Mouse (Mus musculus): ENCODE measurements around the gene Myo1h. TPM values are rescaled to one million over a fixed set of nuclear protein-coding genes. Genes with fewer than 3 reads are reported as not detected.

The Myo1h gene
- polyA plus RNA-seq, 1 experiment from 2014 or later, result 4.6 TPM

GRCm38 (mm10) chr5:114381013-114381351, 92.0 kb downstream of the Myo1h start:
- H3K4me2 ChIP-seq (ENCODE audit: low read length), result peak overlapping the region; percentile 83
- peak overlapping the region; percentile 97 for H3K9ac ChIP-seq (ENCODE audit: low read length)
- H3K4me1 ChIP-seq (replicated peaks; ENCODE audit: control insufficient read depth, insufficient read depth, low read length), result peaks cover 45% of the 10 kb centered on the region
- WGBS, result 0% methylated on average over 18 of the region's 18 CpGs
- DNase-seq (ENCODE audit: low spot score) (no peak), ATAC-seq (replicated peaks; ENCODE audit: low FRiP score, low TSS enrichment, low read depth) (no peak)
- peak overlapping the region; percentile 79 for H3K27ac ChIP-seq (ENCODE audit: low read depth)
- no peaks in the 10 kb centered on the region for H3K9me3 ChIP-seq (ENCODE audit: control insufficient read depth, low read length)
- peak overlapping the region; percentile 93 for H3K4me3 ChIP-seq (ENCODE audit: low read depth, low read length)
- peaks cover 19% of the 10 kb centered on the region for H3K36me3 ChIP-seq (ENCODE audit: control insufficient read depth, insufficient read depth, low read length)
- H3K27me3 ChIP-seq (replicated peaks; ENCODE audit: control insufficient read depth, insufficient read depth, low read length), result no peaks in the 10 kb centered on the region

DNA sequence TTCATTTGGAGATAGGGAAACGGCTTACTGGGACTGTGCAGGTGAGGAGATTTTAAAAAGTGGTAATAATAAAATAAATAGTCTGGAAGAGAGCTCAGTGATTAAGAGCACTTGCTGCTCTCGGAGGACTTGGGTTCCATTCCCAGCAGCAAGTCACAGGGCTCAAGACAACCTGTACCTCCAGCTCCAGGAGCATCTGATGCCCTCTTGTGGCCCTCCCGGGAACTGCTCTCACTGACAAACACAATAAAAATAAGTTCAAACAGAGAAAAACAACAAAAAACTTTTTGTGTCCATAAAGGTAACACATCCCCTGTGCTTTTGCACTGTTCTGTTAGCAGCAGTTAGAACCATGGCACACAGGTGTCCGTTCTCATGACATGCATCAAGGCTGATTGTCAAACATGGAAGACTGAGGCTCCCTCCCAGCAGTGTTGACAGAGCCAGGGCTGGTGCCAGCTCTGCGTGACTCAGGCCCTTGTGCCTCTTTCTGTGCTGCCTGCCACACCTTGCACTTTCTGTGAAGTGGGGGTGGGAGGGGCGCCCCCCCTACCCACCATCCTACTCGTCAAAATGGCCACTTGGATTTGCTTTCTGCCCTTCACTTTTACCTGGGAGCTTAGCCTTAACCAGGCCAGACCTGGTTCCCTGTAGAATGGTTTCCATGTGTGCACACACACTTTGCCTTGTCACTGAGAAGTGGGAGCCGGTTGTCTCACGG, 94.4 kb downstream of the Myo1h start:
- peak; percentile 70 for DNase-seq (ENCODE audit: low spot score)

GRCm38 (mm10) chr5:114384448-114384847, 95.5 kb downstream of the Myo1h start:
- 93% methylated on average over 8 of the region's 8 CpGs for WGBS
- H3K9me3 ChIP-seq (ENCODE audit: control insufficient read depth, low read length), result no peaks in the 10 kb centered on the region
- no peak overlapping the region for H3K27ac ChIP-seq (ENCODE audit: low read depth)
- H3K4me1 ChIP-seq (replicated peaks; ENCODE audit: control insufficient read depth, insufficient read depth, low read length), result peaks cover 14% of the 10 kb centered on the region
- H3K27me3 ChIP-seq (replicated peaks; ENCODE audit: control insufficient read depth, insufficient read depth, low read length), result no peaks in the 10 kb centered on the region
- H3K36me3 ChIP-seq (ENCODE audit: control insufficient read depth, insufficient read depth, low read length), result peaks cover 54% of the 10 kb centered on the region
- ATAC-seq (replicated peaks; ENCODE audit: low FRiP score, low TSS enrichment, low read depth) (no peak), DNase-seq (ENCODE audit: low spot score) (no peak)
- H3K4me3 ChIP-seq (ENCODE audit: low read depth, low read length), result no peak overlapping the region
- H3K9ac ChIP-seq (ENCODE audit: low read length), result no peak overlapping the region
- no peak overlapping the region for H3K4me2 ChIP-seq (ENCODE audit: low read length)

More for the DNA sequence above, 94.4 kb downstream of the Myo1h start:
- peaks cover 23% of the 10 kb centered on the region for H3K4me1 ChIP-seq (replicated peaks; ENCODE audit: control insufficient read depth, insufficient read depth, low read length)
- H3K9me3 ChIP-seq (ENCODE audit: control insufficient read depth, low read length), result no peaks in the 10 kb centered on the region
- no peak overlapping the region for H3K9ac ChIP-seq (ENCODE audit: low read length)
- ATAC-seq (replicated peaks; ENCODE audit: low FRiP score, low TSS enrichment, low read depth), result no peak
- peaks cover 43% of the 10 kb centered on the region for H3K36me3 ChIP-seq (ENCODE audit: control insufficient read depth, insufficient read depth, low read length)
- H3K27me3 ChIP-seq (replicated peaks; ENCODE audit: control insufficient read depth, insufficient read depth, low read length), result no peaks in the 10 kb centered on the region
- H3K4me3 ChIP-seq (ENCODE audit: low read depth, low read length), result no peak overlapping the region
- 79% methylated on average over 9 of the region's 9 CpGs for WGBS
- no peak overlapping the region for H3K4me2 ChIP-seq (ENCODE audit: low read length)
- H3K27ac ChIP-seq (ENCODE audit: low read depth), result no peak overlapping the region

- DNase-seq (ENCODE audit: low spot score) (no peak), ATAC-seq (replicated peaks; ENCODE audit: low FRiP score, low TSS enrichment, low read depth) (no peak)
- no peak overlapping the region for H3K27ac ChIP-seq (ENCODE audit: low read depth)
- no peaks in the 10 kb centered on the region for H3K9me3 ChIP-seq (ENCODE audit: control insufficient read depth, low read length)
- 83% methylated on average over 9 of the region's 9 CpGs for WGBS
- H3K36me3 ChIP-seq (ENCODE audit: control insufficient read depth, insufficient read depth, low read length), result peaks cover 86% of the 10 kb centered on the region
- H3K4me1 ChIP-seq (replicated peaks; ENCODE audit: control insufficient read depth, insufficient read depth, low read length), result no peaks in the 10 kb centered on the region
- no peak overlapping the region for H3K9ac ChIP-seq (ENCODE audit: low read length)
- no peak overlapping the region for H3K4me3 ChIP-seq (ENCODE audit: low read depth, low read length)
- H3K4me2 ChIP-seq (ENCODE audit: low read length), result no peak overlapping the region
- H3K27me3 ChIP-seq (replicated peaks; ENCODE audit: control insufficient read depth, insufficient read depth, low read length), result no peaks in the 10 kb centered on the region
These were observed 104.2 kb downstream of the Myo1h start for GRCm38 (mm10) chr5:114393169-114393568.

- ATAC-seq (replicated peaks; ENCODE audit: low FRiP score, low TSS enrichment, low read depth) (no peak), DNase-seq (ENCODE audit: low spot score) (no peak)
- Histone ChIP-seq H3K4me2 (ENCODE audit: low read length) (no peak overlapping the region), H3K4me1 (replicated peaks; ENCODE audit: control insufficient read depth, insufficient read depth, low read length) (no peaks in the 10 kb centered on the region), H3K36me3 (ENCODE audit: control insufficient read depth, insufficient read depth, low read length) (peaks cover 100% of the 10 kb centered on the region), H3K27me3 (replicated peaks; ENCODE audit: control insufficient read depth, insufficient read depth, low read length) (no peaks in the 10 kb centered on the region), H3K27ac (ENCODE audit: low read depth) (no peak overlapping the region), H3K9me3 (ENCODE audit: control insufficient read depth, low read length) (no peaks in the 10 kb centered on the region), H3K9ac (ENCODE audit: low read length) (no peak overlapping the region), H3K4me3 (ENCODE audit: low read depth, low read length) (no peak overlapping the region)
- WGBS, result 94% methylated on average over 14 of the region's 14 CpGs
These were observed 117.6 kb downstream of the Myo1h start for GRCm38 (mm10) chr5:114406592-114406991.

DNA sequence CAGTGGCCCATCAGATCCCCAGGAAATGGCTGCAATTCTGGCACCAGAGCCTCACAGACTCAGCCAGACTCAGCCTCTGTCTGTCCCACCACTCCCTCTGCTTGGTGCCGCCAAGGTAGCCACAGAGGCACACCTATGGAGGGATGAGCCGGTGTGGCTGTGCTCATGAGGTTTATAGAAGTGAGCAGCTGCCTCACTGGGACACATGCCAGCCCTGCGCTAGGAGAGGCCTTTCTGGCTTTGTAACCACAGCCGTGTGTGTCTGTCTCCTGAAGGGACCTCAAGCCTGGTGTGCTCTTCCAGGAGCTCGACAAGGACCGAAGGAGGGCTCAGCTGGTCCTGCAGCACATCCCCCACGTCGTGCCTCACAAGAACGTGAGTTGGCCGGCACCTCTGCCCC, 118.3 kb downstream of the Myo1h start:
- 86% methylated on average over 10 of the region's 10 CpGs for WGBS
- ATAC-seq (replicated peaks; ENCODE audit: low FRiP score, low TSS enrichment, low read depth), result no peak

DNA sequence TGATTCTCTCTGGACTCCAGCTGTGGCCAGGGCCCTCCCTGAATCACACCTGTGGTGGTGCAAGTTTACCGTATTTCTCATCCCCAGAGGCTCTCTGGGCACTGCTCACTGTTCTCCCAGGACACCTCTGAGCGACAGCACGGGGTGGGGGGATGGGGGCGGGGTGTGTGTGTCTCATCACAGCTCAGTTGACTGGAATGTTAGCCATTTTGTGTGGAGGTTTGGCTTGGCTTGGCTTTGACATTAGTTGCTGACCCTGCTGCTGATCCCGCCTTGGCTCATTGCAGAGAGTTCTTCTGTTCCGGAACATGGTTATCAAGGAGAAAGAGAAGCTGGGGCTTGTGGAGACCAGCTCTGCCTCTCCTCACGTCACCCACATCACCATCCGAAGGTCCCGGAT, 118.8 kb downstream of the Myo1h start:
- Histone ChIP-seq H3K9me3 (ENCODE audit: control insufficient read depth, low read length) (no peaks in the 10 kb centered on the region), H3K27me3 (replicated peaks; ENCODE audit: control insufficient read depth, insufficient read depth, low read length) (no peaks in the 10 kb centered on the region), H3K27ac (ENCODE audit: low read depth) (no peak overlapping the region), H3K9ac (ENCODE audit: low read length) (no peak overlapping the region), H3K4me2 (ENCODE audit: low read length) (no peak overlapping the region), H3K4me1 (replicated peaks; ENCODE audit: control insufficient read depth, insufficient read depth, low read length) (no peaks in the 10 kb centered on the region), H3K4me3 (ENCODE audit: low read depth, low read length) (no peak overlapping the region), H3K36me3 (ENCODE audit: control insufficient read depth, insufficient read depth, low read length) (peaks cover 100% of the 10 kb centered on the region)
- WGBS, result 91% methylated on average over 9 of the region's 9 CpGs
- ATAC-seq (replicated peaks; ENCODE audit: low FRiP score, low TSS enrichment, low read depth), result no peak
- DNase-seq (ENCODE audit: low spot score), result no peak

More for the DNA sequence above, 118.3 kb downstream of the Myo1h start:
- Histone ChIP-seq H3K9ac (ENCODE audit: low read length) (no peak overlapping the region), H3K4me2 (ENCODE audit: low read length) (no peak overlapping the region), H3K36me3 (ENCODE audit: control insufficient read depth, insufficient read depth, low read length) (peaks cover 100% of the 10 kb centered on the region), H3K27ac (ENCODE audit: low read depth) (no peak overlapping the region), H3K4me1 (replicated peaks; ENCODE audit: control insufficient read depth, insufficient read depth, low read length) (no peaks in the 10 kb centered on the region), H3K27me3 (replicated peaks; ENCODE audit: control insufficient read depth, insufficient read depth, low read length) (no peaks in the 10 kb centered on the region), H3K9me3 (ENCODE audit: control insufficient read depth, low read length) (no peaks in the 10 kb centered on the region), H3K4me3 (ENCODE audit: low read depth, low read length) (no peak overlapping the region)
- no peak for DNase-seq (ENCODE audit: low spot score)

GRCm38 (mm10) chr5:114408846-114409245, 119.9 kb downstream of the Myo1h start:
- Histone ChIP-seq H3K4me1 (replicated peaks; ENCODE audit: control insufficient read depth, insufficient read depth, low read length) (no peaks in the 10 kb centered on the region; the same call in 1 of the 2 replicates), H3K4me3 (ENCODE audit: low read depth, low read length) (no peak overlapping the region), H3K36me3 (ENCODE audit: control insufficient read depth, insufficient read depth, low read length) (peaks cover 98% of the 10 kb centered on the region), H3K9ac (ENCODE audit: low read length) (no peak overlapping the region), H3K27me3 (replicated peaks; ENCODE audit: control insufficient read depth, insufficient read depth, low read length) (no peaks in the 10 kb centered on the region), H3K9me3 (ENCODE audit: control insufficient read depth, low read length) (no peaks in the 10 kb centered on the region), H3K4me2 (ENCODE audit: low read length) (no peak overlapping the region), H3K27ac (ENCODE audit: low read depth) (no peak overlapping the region)
- ATAC-seq (replicated peaks; ENCODE audit: low FRiP score, low TSS enrichment, low read depth), result no peak
- WGBS, result 92% methylated on average over 11 of the region's 11 CpGs
- no peak for DNase-seq (ENCODE audit: low spot score)

- 89% methylated on average over 13 of the region's 13 CpGs for WGBS
- Histone ChIP-seq H3K9ac (ENCODE audit: low read length) (no peak overlapping the region), H3K4me2 (ENCODE audit: low read length) (no peak overlapping the region), H3K4me3 (ENCODE audit: low read depth, low read length) (no peak overlapping the region), H3K27ac (ENCODE audit: low read depth) (no peak overlapping the region), H3K9me3 (ENCODE audit: control insufficient read depth, low read length) (no peaks in the 10 kb centered on the region), H3K27me3 (replicated peaks; ENCODE audit: control insufficient read depth, insufficient read depth, low read length) (no peaks in the 10 kb centered on the region), H3K4me1 (replicated peaks; ENCODE audit: control insufficient read depth, insufficient read depth, low read length) (no peaks in the 10 kb centered on the region; the same call in 1 of the 2 replicates), H3K36me3 (ENCODE audit: control insufficient read depth, insufficient read depth, low read length) (peaks cover 97% of the 10 kb centered on the region)
- no peak for DNase-seq (ENCODE audit: low spot score)
- no peak for ATAC-seq (replicated peaks; ENCODE audit: low FRiP score, low TSS enrichment, low read depth)
These were observed 121.5 kb downstream of the Myo1h start for GRCm38 (mm10) chr5:114410429-114410828.
